9 mouse cellular contexts compared by ENCODE assay signal in the genomic region with DNA sequence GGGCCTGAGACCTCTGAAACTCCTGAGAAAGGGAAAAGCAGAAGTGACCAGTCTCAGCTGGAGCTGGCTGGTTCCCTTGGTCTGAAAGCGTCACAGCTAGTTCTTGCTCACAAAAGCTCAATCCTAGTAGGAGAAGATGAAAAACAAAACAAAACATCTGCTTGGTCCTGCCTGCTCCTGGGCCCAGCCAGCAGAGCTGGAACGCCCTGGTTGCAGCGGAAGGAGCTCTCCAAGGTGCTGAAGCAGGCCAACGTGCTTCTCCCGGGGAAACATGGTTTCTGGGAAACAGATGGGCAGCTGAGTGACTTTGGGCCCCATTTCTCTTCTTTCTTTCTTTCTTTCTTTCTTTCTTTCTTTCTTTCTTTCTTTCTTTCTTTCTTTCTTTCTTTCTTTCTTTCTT. TPM values are rescaled to one million over a fixed set of nuclear protein-coding genes. Genes with fewer than 3 reads are reported as not detected.
DNase-seq lines count a peak whose midpoint lies in the region; ATAC-seq and TF ChIP-seq lines count a peak whose summit lies in the region.
"Had no signal": no experiment of that assay in that cellular context is flagged by ENCODE, and none has a peak within 500 bp of the region (broad histone marks: within the 10 kb centered on the region; RNA-seq: fewer than 3 reads in every experiment).

No protein-coding gene starts in this region.

- H3K9ac ChIP-seq in forebrain, embryonic 11.5 days (ENCODE audit: low read length): no peak overlapping the region
- no peak overlapping the region for H3K9ac ChIP-seq in forebrain, embryonic 16.5 days (replicated peaks; ENCODE audit: low read depth, low read length)
- no peak overlapping the region for H3K9ac ChIP-seq in kidney, postnatal 0 days (ENCODE audit: low read depth, low read length)

- H3K27ac ChIP-seq in forebrain, embryonic 11.5 days (ENCODE audit: low read depth, low read length): no peak overlapping the region
- no peak overlapping the region for H3K27ac ChIP-seq in forebrain, embryonic 16.5 days (ENCODE audit: low read length)
- H3K27ac ChIP-seq in kidney, postnatal 0 days: no peak overlapping the region

- no peak for TF ChIP-seq CTCF in kidney, postnatal 0 days (IDR thresholded peaks at IDR 0.05; ENCODE audit: low read depth)

- no peaks in the 10 kb centered on the region for H3K79me2 ChIP-seq in myocyte (ENCODE audit: control insufficient read depth, insufficient read depth)

- no peak overlapping the region for H3ac ChIP-seq in myocyte (ENCODE audit: control insufficient read depth, insufficient read length)

- peak; percentile 86 for DNase-seq in forebrain, embryonic 11.5 days (ENCODE audit: low spot score)
- peak; percentile 42 for DNase-seq in 416B (ENCODE audit: low read depth)
- DNase-seq in adrenal gland, postnatal 4 days (ENCODE audit: low spot score in 2 of 2): peak; percentile 24 to 56
- DNase-seq in kidney, postnatal 0 days (ENCODE audit: low spot score): peak; percentile 85
- DNase-seq in T-cell, adult 2 months (ENCODE audit: low spot score): no peak
- no peak for DNase-seq in cerebellum, adult 8-10 months

- H3K36me3 ChIP-seq in forebrain, embryonic 11.5 days (ENCODE audit: control insufficient read depth, insufficient read depth, low read length): no peaks in the 10 kb centered on the region
- H3K36me3 ChIP-seq in forebrain, embryonic 16.5 days (ENCODE audit: control insufficient read depth, insufficient read depth): no peaks in the 10 kb centered on the region
- no peaks in the 10 kb centered on the region for H3K36me3 ChIP-seq in kidney, postnatal 0 days (ENCODE audit: insufficient read depth, low read length)
- H3K36me3 ChIP-seq in myocyte (ENCODE audit: control insufficient read depth, insufficient read depth): no peaks in the 10 kb centered on the region

- H3K9me3 ChIP-seq in forebrain, embryonic 11.5 days (ENCODE audit: control insufficient read depth, low read length): no peaks in the 10 kb centered on the region
- H3K9me3 ChIP-seq in forebrain, embryonic 16.5 days (ENCODE audit: control insufficient read depth, low read length): no peaks in the 10 kb centered on the region
- H3K9me3 ChIP-seq in kidney, postnatal 0 days (replicated peaks; ENCODE audit: low read length): no peaks in the 10 kb centered on the region

- no peak overlapping the region for H3K4me2 ChIP-seq in forebrain, embryonic 11.5 days (ENCODE audit: low read depth, low read length, severe bottlenecking)
- no peak overlapping the region for H3K4me2 ChIP-seq in forebrain, embryonic 16.5 days (ENCODE audit: low read length)
- H3K4me2 ChIP-seq in kidney, postnatal 0 days (ENCODE audit: low read length): no peak overlapping the region
- no peak overlapping the region for H3K4me2 ChIP-seq in myocyte (ENCODE audit: low read depth)

- TF ChIP-seq POLR2A in myocyte (IDR thresholded peaks at IDR 0.05; ENCODE audit: insufficient read length, low read depth): no peak

- H3K4me1 ChIP-seq in forebrain, embryonic 11.5 days (replicated peaks; ENCODE audit: control insufficient read depth, insufficient read depth, low read length): no peaks in the 10 kb centered on the region
- H3K4me1 ChIP-seq in forebrain, embryonic 16.5 days (replicated peaks; ENCODE audit: control insufficient read depth, insufficient read depth, low read length): no peaks in the 10 kb centered on the region
- H3K4me1 ChIP-seq in kidney, postnatal 0 days (replicated peaks; ENCODE audit: insufficient read depth, low read length): no peaks in the 10 kb centered on the region

- 2% methylated on average over 5 of the region's 5 CpGs for WGBS in forebrain, embryonic 11.5 days
- WGBS in forebrain, embryonic 16.5 days: 3% methylated on average over 5 of the region's 5 CpGs
- WGBS in kidney, postnatal 0 days: 2% methylated on average over 5 of the region's 5 CpGs

- ATAC-seq in forebrain, embryonic 11.5 days (replicated peaks; ENCODE audit: low FRiP score): no peak
- no peak for ATAC-seq in forebrain, embryonic 16.5 days
- no peak for ATAC-seq in kidney, postnatal 0 days (replicated peaks; ENCODE audit: low FRiP score, low read depth)

- H3K4me3 ChIP-seq in forebrain, embryonic 11.5 days (ENCODE audit: low read depth, low read length): no peak overlapping the region
- no peak overlapping the region for H3K4me3 ChIP-seq in forebrain, embryonic 16.5 days (replicated peaks; ENCODE audit: low read length)
- no peak overlapping the region for H3K4me3 ChIP-seq in kidney, postnatal 0 days (replicated peaks; ENCODE audit: low read depth, low read length)
- no peak overlapping the region for H3K4me3 ChIP-seq in myocyte

- no peaks in the 10 kb centered on the region for H3K27me3 ChIP-seq in forebrain, embryonic 11.5 days (ENCODE audit: control insufficient read depth, insufficient read depth, low read length)
- H3K27me3 ChIP-seq in forebrain, embryonic 16.5 days (replicated peaks; ENCODE audit: control insufficient read depth, insufficient read depth, low read length): 0 out of 2 replicates have a peak, but pooled peaks cover 2% of the 10 kb centered on the region
- no peaks in the 10 kb centered on the region for H3K27me3 ChIP-seq in kidney, postnatal 0 days (ENCODE audit: insufficient read depth, low read length)
- H3K27me3 ChIP-seq in myocyte (ENCODE audit: control insufficient read depth, insufficient read depth, insufficient read length): peaks cover 17% of the 10 kb centered on the region

TF ChIP-seq in myocyte, 11 proteins besides CTCF, POLR2A, EP300 and RAD21:
- no peak for TF ChIP-seq MAX (IDR thresholded peaks at IDR 0.05; ENCODE audit: low read depth)
- TF ChIP-seq REST (IDR thresholded peaks at IDR 0.05; ENCODE audit: insufficient read depth, insufficient read length): peak; percentile 83

RNA-seq across cellular contexts. Expression of gene Cacng2, which starts 53.4 kb away (rescaled TPM):
- polyA plus RNA-seq in forebrain, embryonic 11.5 days (2014; fragmentation: Nextera tagmentation; extraction: Ambion mirVana): 0.56 and 0.75 TPM in 2 replicates
- polyA plus RNA-seq in forebrain, embryonic 16.5 days (2015; fragmentation: Nextera tagmentation; extraction: Ambion mirVana): 6.9 and 7.1 TPM in 2 replicates
- total RNA-seq in adrenal gland, postnatal 4 days (2021): under 1 TPM; 0.65 to 0.78 TPM
- polyA plus RNA-seq in kidney, postnatal 0 days (2015; fragmentation: Nextera tagmentation; extraction: Ambion mirVana): not detected in 2 replicates
- 0.04 TPM for polyA plus RNA-seq in myocyte (2012; fragmentation: generic; extraction: Trizol)
- polyA plus RNA-seq: heart, embryonic 16.5 days had no signal

Comparison
In these comparisons a context has a peak if more than half of its experiments do, and no peak if none do; other contexts are left out.
1. DNase-seq: peak in forebrain, embryonic 11.5 days (single experiment), 416B (single experiment), adrenal gland, postnatal 4 days (2 of 2) and kidney, postnatal 0 days (single experiment); none in T-cell, adult 2 months (single experiment) and cerebellum, adult 8-10 months (single experiment).